Mouse (Mus musculus): ENCODE results near the gene Grid2ip.

- no peak for TF ChIP-seq CTCF (IDR thresholded peaks at IDR 0.05; ENCODE audit: low read depth, low read length)
- TF ChIP-seq POLR2A (IDR thresholded peaks at IDR 0.05; ENCODE audit: borderline replicate concordance, low read depth, low read length): no peak
Observed at GRCm38 (mm10) chr5:143361428-143361827, 4.3 kb downstream of the Grid2ip start.
